Mouse (Mus musculus): ENCODE data around the gene Krcc1.
A peak's percentile ranks its signal among the peaks of the same experiment; 100 is the strongest.

Krcc1 gene

GRCm38 (mm10) chr6:71271389-71272315 lies at the start of gene Krcc1:
Gene Krcc1 (plus strand): TSS chr6:71271677.
- peak; percentile 97 for DNase-seq (ENCODE audit: low spot score)

- DNase-seq (ENCODE audit: low spot score), result no peak
Measured at GRCm38 (mm10) chr6:71224184-71224943, 47.1 kb upstream of the Krcc1 start.

- DNase-seq (ENCODE audit: low spot score), result no peak
Measured at GRCm38 (mm10) chr6:71226544-71226943, 44.9 kb upstream of the Krcc1 start.

- DNase-seq (ENCODE audit: low spot score), result no peak
Measured at GRCm38 (mm10) chr6:71227157-71227770, 44.2 kb upstream of the Krcc1 start.

- no peak for DNase-seq (ENCODE audit: low spot score)
Measured at GRCm38 (mm10) chr6:71235121-71235520, 36.4 kb upstream of the Krcc1 start.

- DNase-seq (ENCODE audit: low spot score), result no peak
Measured at GRCm38 (mm10) chr6:71235944-71236343, 35.5 kb upstream of the Krcc1 start.

- DNase-seq (ENCODE audit: low spot score), result no peak
Measured at GRCm38 (mm10) chr6:71236506-71236905, 35.0 kb upstream of the Krcc1 start.

- DNase-seq (ENCODE audit: low spot score), result no peak
Measured at GRCm38 (mm10) chr6:71237031-71237431, 34.4 kb upstream of the Krcc1 start.

- no peak for DNase-seq (ENCODE audit: low spot score)
Measured at GRCm38 (mm10) chr6:71239069-71239750, 32.3 kb upstream of the Krcc1 start.

GRCm38 (mm10) chr6:71240831-71241230 lies 30.6 kb upstream of the Krcc1 start:
- DNase-seq (ENCODE audit: low spot score), result no peak

GRCm38 (mm10) chr6:71242811-71243210 lies 28.7 kb upstream of the Krcc1 start:
- DNase-seq (ENCODE audit: low spot score), result no peak

- no peak for DNase-seq (ENCODE audit: low spot score)
Measured at GRCm38 (mm10) chr6:71243258-71243657, 28.2 kb upstream of the Krcc1 start.

- DNase-seq (ENCODE audit: low spot score), result no peak
Measured at GRCm38 (mm10) chr6:71248420-71248819, 23.1 kb upstream of the Krcc1 start.

- no peak for DNase-seq (ENCODE audit: low spot score)
Measured at GRCm38 (mm10) chr6:71249615-71250014, 21.9 kb upstream of the Krcc1 start.

- no peak for DNase-seq (ENCODE audit: low spot score)
Measured at GRCm38 (mm10) chr6:71250951-71251350, 20.5 kb upstream of the Krcc1 start.

GRCm38 (mm10) chr6:71254456-71254855 lies 17.0 kb upstream of the Krcc1 start:
- no peak for DNase-seq (ENCODE audit: low spot score)

GRCm38 (mm10) chr6:71256166-71256565 lies 15.3 kb upstream of the Krcc1 start:
- no peak for DNase-seq (ENCODE audit: low spot score)

- DNase-seq (ENCODE audit: low spot score), result no peak
Measured at GRCm38 (mm10) chr6:71257375-71257774, 14.1 kb upstream of the Krcc1 start.

GRCm38 (mm10) chr6:71258562-71258961 lies 12.9 kb upstream of the Krcc1 start:
- no peak for DNase-seq (ENCODE audit: low spot score)

- no peak for DNase-seq (ENCODE audit: low spot score)
Measured at GRCm38 (mm10) chr6:71259166-71259565, 12.3 kb upstream of the Krcc1 start.

- DNase-seq (ENCODE audit: low spot score), result no peak
Measured at GRCm38 (mm10) chr6:71260051-71260640, 11.3 kb upstream of the Krcc1 start.

- no peak for DNase-seq (ENCODE audit: low spot score)
Measured at GRCm38 (mm10) chr6:71261060-71261459, 10.4 kb upstream of the Krcc1 start.

Data from urinary bladder, postnatal 14 days (tissue).